In the genomic region with DNA sequence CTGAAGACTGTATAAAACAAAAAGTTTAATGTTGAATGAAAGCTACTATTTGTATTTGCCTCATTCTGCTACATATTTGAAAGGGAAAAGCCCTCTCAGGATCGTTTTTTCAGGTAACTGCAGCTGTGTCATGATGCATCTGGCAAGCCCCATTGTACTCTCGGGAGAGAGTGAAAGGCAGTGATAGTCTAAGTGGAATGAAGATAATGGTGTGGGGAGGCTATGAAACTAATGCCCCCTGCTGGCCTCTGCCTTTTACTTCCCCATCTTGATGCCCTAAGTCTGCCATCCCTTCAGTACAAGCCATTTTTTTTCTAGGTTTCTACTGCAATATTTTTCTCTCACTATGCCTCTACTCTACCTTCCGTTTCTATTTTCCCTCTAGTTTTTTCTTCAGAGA, we compare ENCODE assay signal across 10 mouse cellular contexts.
DNase-seq lines count a peak whose midpoint lies in the region; ATAC-seq and TF ChIP-seq lines count a peak whose summit lies in the region.
"Had no signal": no experiment of that assay in that cellular context is flagged by ENCODE, and none has a peak within 500 bp of the region (broad histone marks: within the 10 kb centered on the region; RNA-seq: fewer than 3 reads in every experiment).

No protein-coding gene starts in this region.

- no peaks in the 10 kb centered on the region for H3K79me2 ChIP-seq in MEL (ENCODE audit: control insufficient read depth, insufficient read depth, low read length, poor library complexity)

- no peak for ATAC-seq in kidney, embryonic 14.5 days (ENCODE audit: low FRiP score, low TSS enrichment)

- no peaks in the 10 kb centered on the region for H3K9me3 ChIP-seq in kidney, embryonic 14.5 days (ENCODE audit: control insufficient read depth, low read length)
- no peaks in the 10 kb centered on the region for H3K9me3 ChIP-seq in MEL (replicated peaks; ENCODE audit: insufficient read depth, low read length)
- H3K9me3 ChIP-seq: neural tube, embryonic 13.5 days had no signal

- 50% methylated on average over 3 of the region's 3 CpGs for WGBS in kidney, adult 2 months
- 58% methylated on average over 3 of the region's 3 CpGs for WGBS in kidney, embryonic 14.5 days

- DNase-seq in kidney, adult 2 months, result peak; percentile 37
- DNase-seq in MEL (ENCODE audit: low read depth, low spot score), result peak; percentile 75
- DNase-seq in embryo, embryonic 10.5 days (ENCODE audit: low spot score), result peak; percentile 44
- peak; percentile 48 for DNase-seq in lung, postnatal 36 days
- no peak for DNase-seq in cerebellum, postnatal 4 days (ENCODE audit: low spot score in 2 of 2)
- no peak for DNase-seq in right cerebral cortex, adult 2 months (ENCODE audit: low spot score in 2 of 2)
- DNase-seq in frontal cortex, postnatal 36 days (ENCODE audit: low spot score in 2 of 2), result no peak
- DNase-seq: cerebellum, postnatal 36 days had no signal

- H3K4me3 ChIP-seq in kidney, adult 2 months (ENCODE audit: insufficient read depth, low read depth, low read length), result no peak overlapping the region
- H3K4me3 ChIP-seq in kidney, embryonic 14.5 days (ENCODE audit: low read length), result no peak overlapping the region
- no peak overlapping the region for H3K4me3 ChIP-seq in MEL (ENCODE audit: control insufficient read depth in 1 of 2, insufficient read depth in 1 of 2, low read depth in 2 of 2, low read length in 2 of 2)
- H3K4me3 ChIP-seq: neural tube, embryonic 13.5 days had no signal

- peak; percentile 69 for TF ChIP-seq RAD21 in MEL (IDR thresholded peaks at IDR 0.05; ENCODE audit: low read depth, low read length)

- TF ChIP-seq EP300 in MEL (IDR thresholded peaks at IDR 0.05; ENCODE audit: low read depth in 1 of 2, low read length in 2 of 2), result no peak

- no peak overlapping the region for H3K9ac ChIP-seq in kidney, embryonic 14.5 days (ENCODE audit: low read depth, low read length)
- no peak overlapping the region for H3K9ac ChIP-seq in MEL (ENCODE audit: control insufficient read depth, low read depth, low read length, poor library complexity, severe bottlenecking)
- H3K9ac ChIP-seq: neural tube, embryonic 13.5 days had no signal

- peak; percentile 52 for TF ChIP-seq CTCF in kidney, adult 2 months (conservative IDR thresholded peaks at IDR 0.05; ENCODE audit: insufficient read depth, insufficient read length, low read depth, low read length)
- peak; percentile 44 to 79 (median 64) for TF ChIP-seq CTCF in MEL (IDR thresholded peaks at IDR 0.05 in 2 of 3, conservative IDR thresholded peaks at IDR 0.05 in 1 of 3; ENCODE audit: control insufficient read depth in 1 of 3, insufficient read depth in 1 of 3, low read depth in 2 of 3, low read length in 3 of 3, poor library complexity in 1 of 3, severe bottlenecking in 1 of 3)

- H3K36me3 ChIP-seq in kidney, adult 2 months (ENCODE audit: control insufficient read depth, insufficient read depth, low read length), result no peaks in the 10 kb centered on the region
- no peaks in the 10 kb centered on the region for H3K36me3 ChIP-seq in kidney, embryonic 14.5 days (ENCODE audit: control insufficient read depth, insufficient read depth, low read length)
- H3K36me3 ChIP-seq in MEL (ENCODE audit: control insufficient read depth in 1 of 2, insufficient read depth in 2 of 2, low read length in 2 of 2), result no peaks in the 10 kb centered on the region
- H3K36me3 ChIP-seq: neural tube, embryonic 13.5 days had no signal

- H3K27me3 ChIP-seq in kidney, adult 2 months (replicated peaks; ENCODE audit: control insufficient read depth, insufficient read depth, low read length), result no peaks in the 10 kb centered on the region
- no peaks in the 10 kb centered on the region for H3K27me3 ChIP-seq in kidney, embryonic 14.5 days (ENCODE audit: control insufficient read depth, insufficient read depth, low read length)
- no peaks in the 10 kb centered on the region for H3K27me3 ChIP-seq in MEL (ENCODE audit: control insufficient read depth in 1 of 2, insufficient read depth in 2 of 2, low read length in 2 of 2)
- H3K27me3 ChIP-seq: neural tube, embryonic 13.5 days had no signal

- H3K4me2 ChIP-seq in kidney, embryonic 14.5 days (replicated peaks; ENCODE audit: low read depth, low read length), result no peak overlapping the region
- H3K4me2 ChIP-seq: neural tube, embryonic 13.5 days had no signal

- no peak overlapping the region for H3K27ac ChIP-seq in kidney, adult 2 months (ENCODE audit: insufficient read depth, low read depth, low read length)
- no peak overlapping the region for H3K27ac ChIP-seq in kidney, embryonic 14.5 days (ENCODE audit: low read depth, low read length)
- no peak overlapping the region for H3K27ac ChIP-seq in MEL (ENCODE audit: control insufficient read depth, low read depth, low read length)
- H3K27ac ChIP-seq: neural tube, embryonic 13.5 days had no signal

- TF ChIP-seq POLR2A in kidney, adult 2 months (IDR thresholded peaks at IDR 0.05; ENCODE audit: low read depth, low read length), result no peak
- no peak for TF ChIP-seq POLR2A in MEL (IDR thresholded peaks at IDR 0.05; ENCODE audit: control insufficient read depth in 1 of 2, insufficient read depth in 1 of 2, low read depth in 1 of 2, low read length in 2 of 2, poor library complexity in 1 of 2)

- H3K4me1 ChIP-seq in kidney, adult 2 months (ENCODE audit: control insufficient read depth, insufficient read depth, low read length), result no peaks in the 10 kb centered on the region
- no peaks in the 10 kb centered on the region for H3K4me1 ChIP-seq in kidney, embryonic 14.5 days (ENCODE audit: control insufficient read depth, insufficient read depth, low read length)
- H3K4me1 ChIP-seq in MEL (ENCODE audit: control insufficient read depth in 1 of 2, insufficient read depth in 2 of 2, low read length in 2 of 2), result peaks cover 0 to 1% of the 10 kb centered on the region in 2 experiments; a peak in 2 of 4 replicates
- H3K4me1 ChIP-seq: neural tube, embryonic 13.5 days had no signal

TF ChIP-seq in MEL, 35 proteins besides CTCF, POLR2A, EP300 and RAD21:
- peak; percentile 72 for TF ChIP-seq SMC3 (IDR thresholded peaks at IDR 0.05; ENCODE audit: low read depth, low read length)
- TF ChIP-seq BHLHE40 (IDR thresholded peaks at IDR 0.05; ENCODE audit: borderline replicate concordance, low read depth, low read length), result no peak
- peak; percentile 42 for TF ChIP-seq ZNF384 (IDR thresholded peaks at IDR 0.05; ENCODE audit: low read depth, low read length)
- TF ChIP-seq RCOR1 (IDR thresholded peaks at IDR 0.05; ENCODE audit: low read depth, low read length), result peak; percentile 44; the same call in 1 of the 2 replicates
- TF ChIP-seq NRF1 (IDR thresholded peaks at IDR 0.05; ENCODE audit: insufficient read depth, low read depth, low read length, poor library complexity, severe bottlenecking), result no peak
- 0 out of 2 replicates have a peak, but pooled peaks have one; percentile 3 for TF ChIP-seq GATA1 (IDR thresholded peaks at IDR 0.05; ENCODE audit: low read depth, low read length)
- TF ChIP-seq UBTF (IDR thresholded peaks at IDR 0.05; ENCODE audit: borderline replicate concordance, insufficient read depth, low read depth, low read length), result no peak
- TF ChIP-seq CHD2 (IDR thresholded peaks at IDR 0.05; ENCODE audit: low read length), result no peak
- TF ChIP-seq ZMIZ1 (IDR thresholded peaks at IDR 0.05; ENCODE audit: low read depth, low read length), result no peak
- TF ChIP-seq USF2 (IDR thresholded peaks at IDR 0.05; ENCODE audit: borderline replicate concordance in 1 of 2, insufficient read depth in 1 of 2, low read depth in 1 of 2, low read length in 2 of 2), result no peak
- TF ChIP-seq ZC3H11A (IDR thresholded peaks at IDR 0.05; ENCODE audit: low read depth, low read length), result peak; percentile 44

Comparison
In these comparisons a context has a peak if more than half of its experiments do, and no peak if none do; other contexts are left out.
1. DNase-seq: peak in kidney, adult 2 months (single experiment), MEL (single experiment), embryo, embryonic 10.5 days (single experiment) and lung, postnatal 36 days (single experiment); none in cerebellum, postnatal 4 days (0 of 2), right cerebral cortex, adult 2 months (0 of 2) and frontal cortex, postnatal 36 days (0 of 2).